Mouse (Mus musculus) lung, embryonic 15.5 days (tissue): ENCODE measurements around the gene Usp29. TPM values are rescaled to one million over a fixed set of nuclear protein-coding genes. Genes with fewer than 3 reads are reported as not detected.
"Not testable (repeated sequence)": the region's sequence is repeated elsewhere in the genome, so short reads cannot be mapped to it uniquely, and the experiment has no call there.

Source experiments
- ATAC-seq: fragments of 200-750 bp; cut with Nextera tagmentation; 2 replicates; pipeline ENCODE4 v1.8.0; 2017; ENCODE audit warnings: moderate number of reproducible peaks, borderline replicate concordance; ENCODE audit not compliant: low FRiP score, low TSS enrichment; ENCODE audit errors: extremely low read depth
- H3K27ac ChIP-seq: fragments of 300-500 bp; sonication (generic); 2 replicates; pipeline ENCODE4 v1.5.1; 2015; ENCODE audit warnings: moderate library complexity, mild to moderate bottlenecking, inconsistent platforms
- H3K27me3 ChIP-seq: fragments of 300-500 bp; sonication (generic); 2 replicates; pipeline ENCODE4 v1.6.1; 2015; ENCODE audit warnings: inconsistent platforms
- H3K36me3 ChIP-seq: fragments of 300-500 bp; sonication (generic); 2 replicates; pipeline ENCODE4 v1.6.1; 2015; ENCODE audit warnings: inconsistent platforms
- H3K4me1 ChIP-seq: fragments of 300-500 bp; sonication (generic); 2 replicates; pipeline ENCODE4 v1.6.1; 2015; ENCODE audit warnings: inconsistent platforms
- H3K4me2 ChIP-seq: fragments of 300-500 bp; sonication (generic); 2 replicates; pipeline ENCODE4 v1.6.1; 2015; ENCODE audit warnings: inconsistent platforms, mild to moderate bottlenecking, moderate library complexity
- H3K4me3 ChIP-seq: fragments of 300-500 bp; sonication (generic); 2 replicates; pipeline ENCODE4 v1.5.1; 2015; ENCODE audit warnings: mild to moderate bottlenecking, inconsistent platforms
- H3K9ac ChIP-seq: fragments of 300-500 bp; sonication (generic); 2 replicates; pipeline ENCODE4 v1.6.1; 2015; ENCODE audit warnings: inconsistent platforms
- H3K9me3 ChIP-seq: fragments of 300-500 bp; sonication (generic); 2 replicates; pipeline ENCODE4 v1.6.1; 2016; ENCODE audit warnings: inconsistent platforms
- WGBS: fragments of 180-500 bp; shearing (Covaris S2); methylation state at CpG from one replicate; pipeline ENCODE4 v1.1.7; 2015; 5-methylcytosine and 5-hydroxymethylcytosine counted together
- polyA plus RNA-seq: library from polyadenylated mRNA; unstranded; fragments of >200 nt; fragmentation: Nextera tagmentation; extraction: Ambion mirVana; gene quantifications from 2 replicates; pipeline ENCODE4 v1.2.1, GENCODE M21; 2015

Gene Usp29
- polyA plus RNA-seq, 1 experiment from 2014 or later: 4.4 TPM

DNA sequence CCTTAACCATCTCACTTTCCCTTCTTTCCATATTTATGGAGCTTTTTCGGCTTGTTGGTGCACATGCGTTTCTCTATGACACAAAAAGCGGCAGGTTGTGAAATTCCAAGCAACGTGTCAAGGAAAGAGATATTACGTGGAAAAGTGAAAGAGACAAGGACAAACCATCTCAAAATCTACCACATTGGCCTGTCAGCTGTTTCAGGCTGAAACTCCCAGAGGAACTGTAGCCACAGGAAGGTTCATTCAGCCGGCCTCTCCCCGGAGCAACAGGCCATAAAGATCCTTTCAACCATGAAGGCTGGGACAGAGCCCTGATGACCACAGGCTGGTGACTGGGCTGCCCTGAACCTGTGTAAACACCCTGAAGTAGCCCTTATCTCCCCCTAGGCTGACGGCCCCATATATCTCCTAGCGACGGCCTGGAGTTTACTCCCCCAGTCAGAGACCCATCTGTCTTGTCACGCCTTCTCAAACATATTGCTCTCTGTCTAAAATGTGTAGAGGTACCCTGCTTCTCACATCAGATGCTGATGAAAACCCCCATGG is 43.6 kb downstream of the Usp29 start:
- not testable (repeated sequence) for H3K36me3 ChIP-seq, H3K4me2 ChIP-seq, H3K27me3 ChIP-seq, H3K27ac ChIP-seq, ATAC-seq, H3K9ac ChIP-seq, H3K4me3 ChIP-seq, H3K9me3 ChIP-seq
- H3K4me1 ChIP-seq: peaks cover 43% of the 10 kb centered on the region
- 40% methylated on average over 11 of the region's 11 CpGs for WGBS

DNA sequence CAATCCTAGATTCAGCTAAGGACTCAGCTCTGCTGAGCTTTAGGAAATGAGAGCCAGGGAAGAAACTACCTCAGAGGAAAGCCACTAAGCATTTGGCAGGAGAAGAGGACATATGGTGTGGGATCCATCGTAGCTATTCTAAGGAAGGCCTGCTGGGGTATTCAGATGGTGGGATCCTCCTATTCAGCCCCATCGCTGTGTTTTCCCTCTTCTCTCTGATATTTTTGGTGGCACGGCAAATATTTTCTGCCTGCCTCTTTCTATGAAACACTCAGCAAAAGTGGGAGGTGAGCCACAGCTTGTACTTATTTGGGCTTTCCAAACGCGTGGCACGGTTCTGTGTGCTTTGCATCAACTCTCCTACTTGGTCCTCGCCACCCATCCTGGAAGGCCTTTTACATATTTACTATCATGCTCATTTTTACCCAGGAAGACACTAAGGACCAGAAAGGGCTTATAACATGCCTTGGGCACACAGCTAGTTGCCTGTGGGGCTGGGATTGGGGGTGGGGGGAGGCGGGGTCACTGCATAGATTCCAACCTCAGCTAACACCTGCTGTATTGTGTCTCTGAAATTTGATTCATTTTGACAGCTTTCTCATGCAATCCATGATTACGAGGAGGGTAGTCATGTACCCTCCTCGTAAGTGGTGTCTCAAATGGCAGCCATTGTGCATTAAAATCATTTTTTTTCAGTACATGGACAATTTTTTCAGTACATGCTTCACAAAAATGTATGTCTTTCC is 46.1 kb downstream of the Usp29 start:
- no peaks in the 10 kb centered on the region for H3K27me3 ChIP-seq
- H3K36me3 ChIP-seq: no peaks in the 10 kb centered on the region
- WGBS: 67% methylated on average over 10 of the region's 10 CpGs
- H3K4me3 ChIP-seq: no peak overlapping the region
- no peaks in the 10 kb centered on the region for H3K9me3 ChIP-seq
- peaks cover 44% of the 10 kb centered on the region for H3K4me1 ChIP-seq
- H3K9ac ChIP-seq: no peak overlapping the region
- H3K4me2 ChIP-seq: no peak overlapping the region
- peak overlapping the region; percentile 84 for H3K27ac ChIP-seq
- ATAC-seq: no peak

GRCm38 (mm10) chr7:6777107-6777506 is 46.7 kb downstream of the Usp29 start:
- peak; percentile 89 for ATAC-seq
- H3K27me3 ChIP-seq: no peaks in the 10 kb centered on the region
- H3K4me2 ChIP-seq: peak overlapping the region; percentile 8; the same call in 1 of the 2 replicates
- H3K27ac ChIP-seq: peak overlapping the region; percentile 84
- no peak overlapping the region for H3K4me3 ChIP-seq
- no peak overlapping the region for H3K9ac ChIP-seq
- H3K9me3 ChIP-seq: no peaks in the 10 kb centered on the region
- no peaks in the 10 kb centered on the region for H3K36me3 ChIP-seq
- WGBS: 8% methylated on average over 2 of the region's 2 CpGs
- peaks cover 50% of the 10 kb centered on the region for H3K4me1 ChIP-seq

- peak; percentile 68 for ATAC-seq
- Histone ChIP-seq H3K36me3 (no peaks in the 10 kb centered on the region), H3K27me3 (no peaks in the 10 kb centered on the region), H3K27ac (peak overlapping the region; percentile 84), H3K9ac (no peak overlapping the region), H3K4me1 (peaks cover 54% of the 10 kb centered on the region), H3K9me3 (no peaks in the 10 kb centered on the region), H3K4me3 (no peak overlapping the region), H3K4me2 (peak overlapping the region; percentile 8; the same call in 1 of the 2 replicates)
- 10% methylated on average over 4 of the region's 4 CpGs for WGBS
These were observed 47.3 kb downstream of the Usp29 start for GRCm38 (mm10) chr7:6777689-6778088.

- Histone ChIP-seq H3K4me2 (no peak overlapping the region), H3K4me1 (peaks cover 61% of the 10 kb centered on the region), H3K36me3 (no peaks in the 10 kb centered on the region), H3K27ac (peak overlapping the region; percentile 84; the same call in 1 of the 2 replicates), H3K4me3 (no peak overlapping the region), H3K9me3 (no peaks in the 10 kb centered on the region), H3K27me3 (no peaks in the 10 kb centered on the region), H3K9ac (no peak overlapping the region)
- WGBS: 67% methylated on average over 5 of the region's 5 CpGs
- no peak for ATAC-seq
These were observed 48.8 kb downstream of the Usp29 start for GRCm38 (mm10) chr7:6779172-6779571.

GRCm38 (mm10) chr7:6781541-6781940 is 51.2 kb downstream of the Usp29 start:
- Histone ChIP-seq H3K9ac (no peak overlapping the region), H3K27ac (peak overlapping the region; percentile 89), H3K4me1 (peaks cover 64% of the 10 kb centered on the region), H3K27me3 (no peaks in the 10 kb centered on the region), H3K4me3 (no peak overlapping the region), H3K36me3 (no peaks in the 10 kb centered on the region), H3K4me2 (peak overlapping the region; percentile 6; the same call in 1 of the 2 replicates), H3K9me3 (no peaks in the 10 kb centered on the region)
- ATAC-seq: peak; percentile 28; the same call in 1 of the 2 replicates
- WGBS: 9% methylated on average over 11 of the region's 11 CpGs

GRCm38 (mm10) chr7:6784340-6785073 is 54.1 kb downstream of the Usp29 start:
- H3K9ac ChIP-seq: no peak overlapping the region
- H3K27ac ChIP-seq: peak overlapping the region; percentile 70
- no peak overlapping the region for H3K4me3 ChIP-seq
- H3K36me3 ChIP-seq: no peaks in the 10 kb centered on the region
- H3K9me3 ChIP-seq: no peaks in the 10 kb centered on the region
- H3K4me2 ChIP-seq: no peak overlapping the region
- peaks cover 40% of the 10 kb centered on the region for H3K4me1 ChIP-seq
- no peaks in the 10 kb centered on the region for H3K27me3 ChIP-seq
- 15% methylated on average over 8 of the region's 8 CpGs for WGBS
- peak; percentile 57 for ATAC-seq

- ATAC-seq: 0 out of 2 replicates have a peak, but pooled peaks have one; percentile 7
- Histone ChIP-seq H3K36me3 (no peaks in the 10 kb centered on the region), H3K4me3 (no peak overlapping the region), H3K9me3 (no peaks in the 10 kb centered on the region), H3K9ac (no peak overlapping the region), H3K27ac (no peak overlapping the region), H3K4me2 (no peak overlapping the region), H3K27me3 (no peaks in the 10 kb centered on the region), H3K4me1 (peaks cover 30% of the 10 kb centered on the region)
- WGBS: 52% methylated on average over 2 of the region's 2 CpGs
These were observed 56.6 kb downstream of the Usp29 start for GRCm38 (mm10) chr7:6787000-6787399.

DNA sequence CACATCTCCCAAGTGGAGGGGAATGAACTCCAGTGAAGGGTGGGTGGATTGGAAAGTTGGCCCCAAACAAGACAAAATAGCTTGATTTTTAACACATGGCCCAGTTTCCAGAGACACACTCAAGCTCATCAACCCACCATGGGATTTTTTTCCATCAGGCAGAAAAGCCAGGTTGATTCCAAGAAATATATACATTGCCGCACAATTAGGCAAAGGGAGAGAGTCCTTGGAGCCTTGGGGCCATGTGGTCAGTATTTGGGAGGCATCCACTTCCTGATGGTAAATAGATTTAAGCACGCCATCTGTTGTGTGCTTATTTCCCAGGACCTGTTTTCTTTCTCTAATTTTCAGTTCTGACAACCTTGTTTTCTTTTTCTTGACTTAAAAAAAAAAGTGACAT is 57.7 kb downstream of the Usp29 start:
- H3K27me3 ChIP-seq: no peaks in the 10 kb centered on the region
- WGBS: 88% methylated on average over 2 of the region's 2 CpGs

GRCm38 (mm10) chr7:6791286-6792065 is 61.1 kb downstream of the Usp29 start:
- Histone ChIP-seq H3K4me3 (no peak overlapping the region), H3K27ac (no peak overlapping the region), H3K9me3 (no peaks in the 10 kb centered on the region), H3K9ac (no peak overlapping the region), H3K27me3 (no peaks in the 10 kb centered on the region), H3K36me3 (no peaks in the 10 kb centered on the region), H3K4me1 (peaks cover 4% of the 10 kb centered on the region; the same call in 1 of the 2 replicates), H3K4me2 (no peak overlapping the region)
- WGBS: 48% methylated on average over 9 of the region's 9 CpGs
- no peak for ATAC-seq

More for the DNA sequence above, 57.7 kb downstream of the Usp29 start:
- H3K9ac ChIP-seq: no peak overlapping the region
- ATAC-seq: no peak
- no peak overlapping the region for H3K4me3 ChIP-seq
- no peaks in the 10 kb centered on the region for H3K9me3 ChIP-seq
- H3K4me1 ChIP-seq: peaks cover 24% of the 10 kb centered on the region
- H3K4me2 ChIP-seq: no peak overlapping the region
- no peak overlapping the region for H3K27ac ChIP-seq
- no peaks in the 10 kb centered on the region for H3K36me3 ChIP-seq

GRCm38 (mm10) chr7:6793240-6793639 is 62.9 kb downstream of the Usp29 start:
- no peak overlapping the region for H3K4me3 ChIP-seq
- H3K36me3 ChIP-seq: no peaks in the 10 kb centered on the region
- H3K9me3 ChIP-seq: no peaks in the 10 kb centered on the region
- ATAC-seq: no peak
- H3K4me2 ChIP-seq: no peak overlapping the region
- WGBS: 88% methylated on average over 6 of the region's 6 CpGs
- no peaks in the 10 kb centered on the region for H3K27me3 ChIP-seq
- no peak overlapping the region for H3K27ac ChIP-seq
- no peak overlapping the region for H3K9ac ChIP-seq
- peaks cover 9% of the 10 kb centered on the region; the same call in 1 of the 2 replicates for H3K4me1 ChIP-seq
